Mouse (Mus musculus) olfactory bulb, adult 2 months (tissue): ENCODE data around the gene Nlrp4a. TPM values are rescaled to one million over a fixed set of nuclear protein-coding genes. Genes with fewer than 3 reads are reported as not detected.
"Not testable (repeated sequence)": the region's sequence is repeated elsewhere in the genome, so short reads cannot be mapped to it uniquely, and the experiment has no call there.

Experiments used
- H3K27ac ChIP-seq: fragments of 200-500 bp; 2 replicates; pipeline ENCODE4 v1.5.1; 2012; ENCODE audit warnings: low read depth, low read length; ENCODE audit not compliant: insufficient read depth
- H3K4me1 ChIP-seq: fragments of 200-500 bp; 2 replicates; pipeline ENCODE4 v1.6.1; 2012; ENCODE audit warnings: low read length; ENCODE audit not compliant: control insufficient read depth, insufficient read depth
- H3K4me3 ChIP-seq: fragments of 200-500 bp; 2 replicates; pipeline ENCODE4 v1.5.1; 2012; ENCODE audit warnings: mild to moderate bottlenecking, low read depth, low read length, moderate library complexity; ENCODE audit not compliant: insufficient read depth
- CTCF ChIP-seq: fragments of 200-500 bp; IDR thresholded peaks from 2 replicates; pipeline ENCODE4 v1.5.1; 2012; ENCODE audit warnings: low read depth, mild to moderate bottlenecking, low read length, moderate library complexity; ENCODE audit not compliant: insufficient read depth
- POLR2A ChIP-seq: fragments of 200-500 bp; IDR thresholded peaks from 2 replicates; pipeline ENCODE4 v1.6.1; 2012; ENCODE audit warnings: mild to moderate bottlenecking, low read depth, low read length, moderate library complexity; ENCODE audit not compliant: insufficient read depth
- WGBS: fragments of 180-500 bp; shearing (Covaris S2); methylation state at CpG from one replicate; pipeline ENCODE4 v1.1.7; 2018; 5-methylcytosine and 5-hydroxymethylcytosine counted together
- polyA plus RNA-seq: library from polyadenylated mRNA; stranded (reverse); fragments of >200 nt; gene quantifications from 2 replicates; pipeline ENCODE4 v1.2.4, GENCODE M21; 2012; ENCODE audit warnings: low replicate concordance; ENCODE audit not compliant: missing spikeins, insufficient read depth, insufficient read length

The Nlrp4a gene
- not detected in 2 replicates for polyA plus RNA-seq

DNA sequence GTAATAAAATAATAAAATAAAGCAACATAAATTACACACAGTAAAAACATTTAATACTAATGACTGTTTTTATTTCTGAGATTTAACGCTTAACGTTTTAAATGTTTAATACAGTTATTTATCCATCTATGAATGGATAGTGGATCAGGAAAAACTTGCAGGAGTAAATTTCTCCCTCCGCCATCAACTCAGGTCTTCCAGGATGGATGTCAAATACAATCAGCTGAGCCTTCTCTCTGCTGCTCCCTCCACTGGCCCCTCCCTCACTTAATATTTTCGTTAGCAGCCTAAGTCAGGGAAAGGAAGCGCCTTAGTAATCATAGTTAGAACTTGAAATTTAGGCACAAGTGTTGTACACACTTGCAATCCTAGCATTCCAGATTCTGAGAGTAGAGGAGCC is at the start of gene Nlrp4a:
Gene Nlrp4a (plus strand): TSS at position 301 of the 400 bp plus-strand sequence.
- H3K4me1 ChIP-seq, result no peaks in the 10 kb centered on the region

GRCm38 (mm10) chr7:26386691-26387090 is 48.2 kb upstream of the Nlrp4a start:
- not testable (repeated sequence) for H3K4me3 ChIP-seq, H3K4me1 ChIP-seq, H3K27ac ChIP-seq
- 82% methylated on average over 5 of the region's 5 CpGs for WGBS

More for the DNA sequence above, at the start of gene Nlrp4a:
- Histone ChIP-seq H3K27ac (no peak within 1 kb of the TSS), H3K4me3 (no peak within 1 kb of the TSS)
- TF ChIP-seq POLR2A (no peak), CTCF (no peak)
- WGBS, result 86% methylated on average over 5 of the region's 5 CpGs

- H3K27ac ChIP-seq, H3K4me1 ChIP-seq, H3K4me3 ChIP-seq: not testable (repeated sequence)
- WGBS, result 80% methylated on average over 2 of the region's 2 CpGs
Measured at GRCm38 (mm10) chr7:26391137-26391536, 43.8 kb upstream of the Nlrp4a start.

GRCm38 (mm10) chr7:26391811-26392210 is 43.1 kb upstream of the Nlrp4a start:
- H3K4me1 ChIP-seq, H3K27ac ChIP-seq, H3K4me3 ChIP-seq: not testable (repeated sequence)
- 88% methylated on average over 6 of the region's 6 CpGs for WGBS

GRCm38 (mm10) chr7:26403600-26403999 is 31.3 kb upstream of the Nlrp4a start, which contains the start of gene Nlrp9c:
TSS of gene Nlrp9c (minus strand) at chr7:26403700.
- WGBS, result 55% methylated on average over 2 of the region's 2 CpGs
- not testable (repeated sequence) for H3K4me1 ChIP-seq, H3K4me3 ChIP-seq, H3K27ac ChIP-seq

DNA sequence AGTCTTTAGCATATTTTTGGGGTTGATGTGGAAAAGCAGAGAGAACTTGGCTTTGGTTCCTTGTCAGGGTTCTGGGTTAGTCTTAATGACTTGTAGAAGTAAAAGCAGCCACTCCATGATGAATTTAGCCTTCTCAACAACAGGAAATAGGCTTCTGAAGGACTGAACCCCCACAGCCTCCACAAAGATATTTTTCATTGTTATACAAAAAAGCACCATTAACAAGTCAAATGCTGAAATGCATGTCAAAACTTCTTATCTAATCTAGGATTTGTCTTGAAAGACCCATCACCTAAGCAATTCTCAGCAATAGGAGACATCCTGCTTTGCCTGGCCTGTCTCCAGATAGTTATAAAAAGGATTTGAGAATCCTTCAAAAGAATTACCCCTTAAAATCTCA is 41.8 kb downstream of the Nlrp4a start:
- TF ChIP-seq POLR2A (no peak), CTCF (no peak)
- H3K27ac ChIP-seq, result no peak overlapping the region
- no peaks in the 10 kb centered on the region for H3K4me1 ChIP-seq
- H3K4me3 ChIP-seq, result no peak overlapping the region

GRCm38 (mm10) chr7:26489514-26489913 is 54.6 kb downstream of the Nlrp4a start:
- H3K4me3 ChIP-seq, H3K4me1 ChIP-seq, H3K27ac ChIP-seq: not testable (repeated sequence)
- 86% methylated on average over 18 of the region's 18 CpGs for WGBS

Other genes starting within 250 kb of the Nlrp4a start
- not detected in 2 replicates for gene Vmn1r184, start 174.8 kb upstream of the Nlrp4a start, polyA plus RNA-seq
- gene Cyp2a4, start 127.9 kb upstream of the Nlrp4a start, polyA plus RNA-seq, result not detected in 2 replicates
- not detected in 2 replicates for gene Nlrp9c, start 31.4 kb upstream of the Nlrp4a start, polyA plus RNA-seq
- gene Nlrp9a, start 99.9 kb downstream of the Nlrp4a start, polyA plus RNA-seq, result not detected in 2 replicates
- not detected in 2 replicates for gene Vmn1r185, start 183.4 kb downstream of the Nlrp4a start, polyA plus RNA-seq